In the genomic region with DNA sequence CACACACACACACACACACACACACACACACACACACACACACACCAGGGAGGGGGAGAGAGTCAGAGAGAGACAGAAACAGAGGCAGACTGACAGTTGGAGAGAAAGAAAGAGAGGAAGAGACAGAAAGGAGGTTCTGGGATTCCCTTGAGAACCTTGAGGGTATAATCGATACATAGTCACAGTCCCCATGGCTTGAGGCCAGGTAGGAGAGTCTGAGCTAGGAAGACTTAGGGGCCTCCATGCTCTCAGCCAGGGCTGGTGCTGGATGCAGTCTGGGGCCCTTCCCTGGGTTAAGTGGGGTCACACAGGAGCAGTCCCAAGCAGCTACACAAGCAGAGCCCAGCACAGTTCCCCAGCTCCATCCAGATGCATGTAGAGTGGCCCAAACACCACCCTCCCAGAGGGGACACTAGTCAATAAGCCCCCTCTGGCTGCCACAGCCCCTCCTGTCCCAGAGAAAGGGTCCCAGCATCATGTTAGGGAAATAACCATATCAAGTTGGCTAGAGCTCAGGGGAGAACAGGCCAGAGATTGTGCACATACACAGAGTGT, we compare ENCODE assay signal across 15 mouse cellular contexts. TPM values are rescaled to one million over a fixed set of nuclear protein-coding genes. Genes with fewer than 3 reads are reported as not detected.
DNase-seq lines count a peak whose midpoint lies in the region; ATAC-seq lines count a peak whose summit lies in the region.
"Had no signal": no experiment of that assay in that cellular context is flagged by ENCODE, and none has a peak within 500 bp of the region (broad histone marks: within the 10 kb centered on the region; RNA-seq: fewer than 3 reads in every experiment).

No protein-coding gene starts in this region.

- DNase-seq in cerebellum, postnatal 10 days, result peak; percentile 46 to 52
- no peak for DNase-seq in cerebellum, adult 8-10 months
- DNase-seq in midbrain, embryonic 11.5 days (ENCODE audit: low spot score, missing footprints), result no peak
- no peak for DNase-seq in right cerebral cortex, postnatal 36 days (ENCODE audit: low spot score in 2 of 2)
- no peak for DNase-seq in gastrocnemius, adult 8-10 months (ENCODE audit: low spot score in 2 of 2)
- DNase-seq in retina, embryonic 14.5 days (ENCODE audit: low spot score), result no peak
- DNase-seq: adrenal gland, postnatal 14 days; heart, adult 18-20 months; kidney, adult 18-20 months; lung, postnatal 4 days; thymus, adult 18-20 months had no signal

- no peak overlapping the region for H3K4me2 ChIP-seq in midbrain, embryonic 11.5 days
- no peak overlapping the region for H3K4me2 ChIP-seq in midbrain, embryonic 15.5 days
- no peak overlapping the region; the same call in 1 of the 2 replicates for H3K4me2 ChIP-seq in midbrain, embryonic 13.5 days (replicated peaks)
- H3K4me2 ChIP-seq: liver, embryonic 15.5 days had no signal

- peaks cover 15% of the 10 kb centered on the region for H3K4me1 ChIP-seq in midbrain, embryonic 11.5 days (ENCODE audit: control insufficient read depth, insufficient read depth, low read length)
- H3K4me1 ChIP-seq in midbrain, embryonic 15.5 days, result peaks cover 38% of the 10 kb centered on the region
- peaks cover 49% of the 10 kb centered on the region for H3K4me1 ChIP-seq in midbrain, embryonic 13.5 days (replicated peaks)
- H3K4me1 ChIP-seq: liver, embryonic 15.5 days had no signal

- peak overlapping the region; percentile 57 for H3K27ac ChIP-seq in midbrain, embryonic 11.5 days (ENCODE audit: low read depth, low read length)
- no peak overlapping the region for H3K27ac ChIP-seq in midbrain, embryonic 15.5 days
- H3K27ac ChIP-seq in midbrain, embryonic 13.5 days, result peak overlapping the region; percentile 77
- H3K27ac ChIP-seq: liver, embryonic 15.5 days had no signal

- H3K27me3 ChIP-seq in midbrain, embryonic 11.5 days (ENCODE audit: control insufficient read depth, insufficient read depth, low read length), result no peaks in the 10 kb centered on the region
- H3K27me3 ChIP-seq in midbrain, embryonic 15.5 days (replicated peaks), result no peaks in the 10 kb centered on the region
- no peaks in the 10 kb centered on the region for H3K27me3 ChIP-seq in midbrain, embryonic 13.5 days

- H3K36me3 ChIP-seq in midbrain, embryonic 11.5 days (ENCODE audit: control insufficient read depth, insufficient read depth, low read length), result no peaks in the 10 kb centered on the region
- H3K36me3 ChIP-seq in midbrain, embryonic 15.5 days (replicated peaks), result no peaks in the 10 kb centered on the region
- H3K36me3 ChIP-seq in midbrain, embryonic 13.5 days, result peaks cover 6% of the 10 kb centered on the region
- H3K36me3 ChIP-seq: liver, embryonic 15.5 days had no signal

- H3K9ac ChIP-seq in midbrain, embryonic 11.5 days (ENCODE audit: low read length), result no peak overlapping the region
- no peak overlapping the region for H3K9ac ChIP-seq in midbrain, embryonic 15.5 days
- peak overlapping the region; percentile 91; the same call in 1 of the 2 replicates for H3K9ac ChIP-seq in midbrain, embryonic 13.5 days (replicated peaks)
- H3K9ac ChIP-seq: liver, embryonic 15.5 days had no signal

- no peak for ATAC-seq in midbrain, embryonic 11.5 days (ENCODE audit: low FRiP score)
- ATAC-seq in midbrain, embryonic 15.5 days (replicated peaks), result no peak
- no peak; the same call in 1 of the 2 replicates for ATAC-seq in midbrain, embryonic 13.5 days

- H3K4me3 ChIP-seq in midbrain, embryonic 11.5 days (ENCODE audit: low read depth, low read length), result no peak overlapping the region
- H3K4me3 ChIP-seq in midbrain, embryonic 15.5 days, result no peak overlapping the region
- H3K4me3 ChIP-seq in midbrain, embryonic 13.5 days (replicated peaks), result no peak overlapping the region
- H3K4me3 ChIP-seq: liver, embryonic 15.5 days; myocyte had no signal

- WGBS in midbrain, embryonic 11.5 days, result 82% methylated on average over 1 of the region's 1 CpGs
- WGBS in midbrain, embryonic 15.5 days, result 38% methylated on average over 1 of the region's 1 CpGs
- 33% methylated on average over 1 of the region's 1 CpGs for WGBS in midbrain, embryonic 13.5 days

- H3K9me3 ChIP-seq in midbrain, embryonic 11.5 days (ENCODE audit: control insufficient read depth, low read length), result no peaks in the 10 kb centered on the region; the same call in 1 of the 2 replicates
- no peaks in the 10 kb centered on the region for H3K9me3 ChIP-seq in midbrain, embryonic 15.5 days
- no peaks in the 10 kb centered on the region for H3K9me3 ChIP-seq in midbrain, embryonic 13.5 days
- H3K9me3 ChIP-seq: liver, embryonic 15.5 days had no signal

RNA-seq across cellular contexts. Expression of gene Meis3, which starts 2.2 kb away (rescaled TPM):
- polyA plus RNA-seq in midbrain, embryonic 11.5 days (2014; fragmentation: Nextera tagmentation; extraction: Ambion mirVana), result 74.7 and 80.7 TPM in 2 replicates
- 164 and 166 TPM in 2 replicates for polyA plus RNA-seq in midbrain, embryonic 15.5 days (2015; fragmentation: Nextera tagmentation; extraction: Ambion mirVana)
- polyA plus RNA-seq in midbrain, embryonic 13.5 days (2015; fragmentation: Nextera tagmentation; extraction: Ambion mirVana), result 158 and 160 TPM in 2 replicates
- 1 to 10 TPM in 2 of 4 experiments, under 1 TPM in 2; 0.58 to 1.5 (median 0.86) TPM for total RNA-seq in gastrocnemius, adult 8-10 months (2022)

RNA-seq across cellular contexts. Expression of gene Slc8a2, which starts 43.0 kb away (rescaled TPM):
- 0.27 and 0.34 TPM in 2 replicates for polyA plus RNA-seq in midbrain, embryonic 11.5 days (2014; fragmentation: Nextera tagmentation; extraction: Ambion mirVana)
- 0.80 and 0.88 TPM in 2 replicates for polyA plus RNA-seq in midbrain, embryonic 15.5 days (2015; fragmentation: Nextera tagmentation; extraction: Ambion mirVana)
- 0.66 and 1.1 TPM in 2 replicates for polyA plus RNA-seq in midbrain, embryonic 13.5 days (2015; fragmentation: Nextera tagmentation; extraction: Ambion mirVana)
- under 1 TPM; 0.07 to 0.19 (median 0.13) TPM for total RNA-seq in gastrocnemius, adult 8-10 months (2022)
- polyA plus RNA-seq: liver, embryonic 15.5 days had no signal

RNA-seq across cellular contexts. Expression of gene Dhx34, which starts 49.2 kb away (rescaled TPM):
- 9.0 and 10.3 TPM in 2 replicates for polyA plus RNA-seq in midbrain, embryonic 11.5 days (2014; fragmentation: Nextera tagmentation; extraction: Ambion mirVana)
- polyA plus RNA-seq in midbrain, embryonic 15.5 days (2015; fragmentation: Nextera tagmentation; extraction: Ambion mirVana), result 14.9 and 15.5 TPM in 2 replicates
- polyA plus RNA-seq in midbrain, embryonic 13.5 days (2015; fragmentation: Nextera tagmentation; extraction: Ambion mirVana), result 15.6 and 16.8 TPM in 2 replicates
- total RNA-seq in gastrocnemius, adult 8-10 months (2022), result 1 to 10 TPM; 2.5 to 5.2 (median 4.0) TPM

RNA-seq across cellular contexts. Expression of gene Kptn, which starts 53.0 kb away (rescaled TPM):
- 16.2 and 18.2 TPM in 2 replicates for polyA plus RNA-seq in midbrain, embryonic 11.5 days (2014; fragmentation: Nextera tagmentation; extraction: Ambion mirVana)
- polyA plus RNA-seq in midbrain, embryonic 15.5 days (2015; fragmentation: Nextera tagmentation; extraction: Ambion mirVana), result 51.2 and 55.1 TPM in 2 replicates
- polyA plus RNA-seq in midbrain, embryonic 13.5 days (2015; fragmentation: Nextera tagmentation; extraction: Ambion mirVana), result 39.6 and 41.2 TPM in 2 replicates
- 10 to 100 TPM; 10.7 to 13.4 (median 11.9) TPM for total RNA-seq in gastrocnemius, adult 8-10 months (2022)

Comparison
In these comparisons a context has a peak if more than half of its experiments do, and no peak if none do; other contexts are left out.
1. DNase-seq: peak in cerebellum, postnatal 10 days (2 of 2); none in cerebellum, adult 8-10 months (single experiment), midbrain, embryonic 11.5 days (single experiment), right cerebral cortex, postnatal 36 days (0 of 2), gastrocnemius, adult 8-10 months (0 of 2) and retina, embryonic 14.5 days (single experiment).